Mouse (Mus musculus) C2C12 (cell line): ENCODE measurements at regions not wholly inside any gene's neighbourhood (a gene's known extent, or its start where the extent isn't known, plus 50 kb on each side); places are given as distances from the start of the nearest gene placed in this dataset.

Experiments
- CEBPB ChIP-seq: IDR thresholded peaks from one replicate; pipeline ENCODE4 v1.6.1; 2011; ENCODE audit warnings: low read depth, mild to moderate bottlenecking, control low read depth, moderate library complexity
- CTCF ChIP-seq: IDR thresholded peaks from one replicate; pipeline ENCODE4 v1.5.1; 2011; ENCODE audit not compliant: control insufficient read depth, insufficient read depth, insufficient read length
- MYOD1 ChIP-seq: IDR thresholded peaks from one replicate; pipeline ENCODE4 v1.6.1; 2011; ENCODE audit warnings: low read depth; ENCODE audit not compliant: control insufficient read depth, insufficient read length
- MYOG ChIP-seq: IDR thresholded peaks from one replicate; pipeline ENCODE4 v1.6.1; 2011; ENCODE audit not compliant: control insufficient read depth, insufficient read length; ENCODE audit errors: extremely low read depth

- TF ChIP-seq CTCF (no peak), CEBPB (peak; percentile 95), MYOG (no peak), MYOD1 (no peak)
Observed at GRCm38 (mm10) chr13:15929890-15930289, 81.8 kb upstream of the Inhba start.
